Mouse (Mus musculus): ENCODE results near the gene Tmem88. TPM values are rescaled to one million over a fixed set of nuclear protein-coding genes. Genes with fewer than 3 reads are reported as not detected.

The Tmem88 gene
- total and polyA plus RNA-seq, 3 experiments: 10.8 to 86.3 (median 16.0) TPM

DNA sequence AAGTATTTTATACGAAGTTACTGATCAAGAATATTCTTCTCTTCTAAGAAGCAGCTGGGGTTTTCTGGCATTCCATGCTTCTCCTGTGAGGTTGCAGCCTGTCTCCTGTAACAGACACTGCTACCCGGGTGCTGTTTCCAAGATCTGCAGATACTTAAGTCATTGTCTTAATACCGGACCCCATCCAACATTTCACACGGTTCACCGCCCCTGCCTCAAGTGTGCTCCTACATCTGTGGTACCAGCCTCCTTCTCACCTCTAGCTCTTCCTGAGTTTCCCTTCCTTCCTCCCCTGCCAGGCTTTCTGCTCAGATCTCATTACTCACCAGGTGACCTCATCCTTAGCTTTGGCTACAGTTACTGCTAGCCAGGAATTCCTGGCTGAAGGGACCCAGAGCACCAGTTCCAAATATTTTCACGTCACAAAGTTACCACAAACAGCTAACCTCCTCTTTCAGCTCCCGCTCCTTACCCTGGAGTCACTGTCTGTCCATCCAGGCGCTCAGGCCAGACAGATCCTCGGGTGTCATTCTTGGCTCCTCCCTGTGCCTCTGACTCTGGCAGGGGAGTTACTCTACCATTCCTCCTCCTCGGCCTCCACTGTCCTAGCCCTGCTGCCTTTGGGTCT lies 15.4 kb downstream of the Tmem88 start:
- peak; percentile 51 for DNase-seq

- DNase-seq: no peak
These were observed 16.7 kb downstream of the Tmem88 start for GRCm38 (mm10) chr11:69381356-69381755.

GRCm38 (mm10) chr11:69379600-69379999 lies 18.4 kb downstream of the Tmem88 start:
- DNase-seq: no peak

GRCm38 (mm10) chr11:69377766-69378165 lies 20.3 kb downstream of the Tmem88 start:
- DNase-seq: no peak

DNA sequence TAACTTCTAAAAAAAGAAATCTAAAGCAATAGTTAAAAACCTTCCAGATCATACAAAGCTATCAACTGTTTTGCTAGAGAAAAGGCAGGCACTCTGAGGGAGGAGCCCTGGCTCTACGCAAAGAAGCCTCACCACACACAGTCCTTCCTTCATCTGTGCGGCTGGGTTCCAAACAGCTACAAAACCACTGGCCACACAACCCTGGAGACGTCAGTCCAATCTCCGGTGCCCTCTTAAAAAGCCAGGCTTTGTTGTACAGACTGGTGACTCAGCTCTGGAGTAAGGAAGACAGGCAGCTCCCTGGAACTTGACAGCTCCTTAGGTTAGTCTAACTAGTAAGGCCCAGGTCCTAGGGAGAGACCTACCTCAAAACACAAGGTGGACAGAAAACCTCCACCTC lies 22.4 kb downstream of the Tmem88 start:
- DNase-seq: no peak

GRCm38 (mm10) chr11:69373223-69373965 lies 24.6 kb downstream of the Tmem88 start:
- DNase-seq: no peak

- no peak for DNase-seq
These were observed 25.3 kb downstream of the Tmem88 start for GRCm38 (mm10) chr11:69372780-69373170.

GRCm38 (mm10) chr11:69372056-69372779 lies 25.8 kb downstream of the Tmem88 start:
- DNase-seq: peak; percentile 22

GRCm38 (mm10) chr11:69371601-69372000 lies 26.4 kb downstream of the Tmem88 start:
- no peak for DNase-seq

DNA sequence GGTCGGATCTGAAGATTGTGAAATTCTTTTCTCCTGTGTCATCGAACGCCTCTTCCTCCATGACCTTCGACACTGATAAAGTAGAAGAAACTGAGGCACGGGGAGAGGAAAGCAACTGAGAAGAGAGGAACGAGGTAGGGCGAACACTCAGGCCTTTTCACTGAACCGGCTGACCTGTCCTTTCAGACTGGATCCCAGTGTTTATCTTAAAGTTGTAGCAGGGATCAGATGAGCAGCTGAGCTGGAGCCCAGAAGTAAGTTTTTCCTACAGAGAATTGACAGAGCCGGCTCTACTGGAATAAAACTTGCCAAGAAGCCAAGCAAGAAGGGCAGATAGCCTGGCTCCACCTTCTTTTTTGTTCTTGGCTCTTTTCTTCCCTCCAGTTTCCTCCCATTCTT lies 27.2 kb downstream of the Tmem88 start:
- DNase-seq: peak; percentile 16

- no peak for DNase-seq
These were observed 27.8 kb downstream of the Tmem88 start for GRCm38 (mm10) chr11:69369990-69370816.

DNA sequence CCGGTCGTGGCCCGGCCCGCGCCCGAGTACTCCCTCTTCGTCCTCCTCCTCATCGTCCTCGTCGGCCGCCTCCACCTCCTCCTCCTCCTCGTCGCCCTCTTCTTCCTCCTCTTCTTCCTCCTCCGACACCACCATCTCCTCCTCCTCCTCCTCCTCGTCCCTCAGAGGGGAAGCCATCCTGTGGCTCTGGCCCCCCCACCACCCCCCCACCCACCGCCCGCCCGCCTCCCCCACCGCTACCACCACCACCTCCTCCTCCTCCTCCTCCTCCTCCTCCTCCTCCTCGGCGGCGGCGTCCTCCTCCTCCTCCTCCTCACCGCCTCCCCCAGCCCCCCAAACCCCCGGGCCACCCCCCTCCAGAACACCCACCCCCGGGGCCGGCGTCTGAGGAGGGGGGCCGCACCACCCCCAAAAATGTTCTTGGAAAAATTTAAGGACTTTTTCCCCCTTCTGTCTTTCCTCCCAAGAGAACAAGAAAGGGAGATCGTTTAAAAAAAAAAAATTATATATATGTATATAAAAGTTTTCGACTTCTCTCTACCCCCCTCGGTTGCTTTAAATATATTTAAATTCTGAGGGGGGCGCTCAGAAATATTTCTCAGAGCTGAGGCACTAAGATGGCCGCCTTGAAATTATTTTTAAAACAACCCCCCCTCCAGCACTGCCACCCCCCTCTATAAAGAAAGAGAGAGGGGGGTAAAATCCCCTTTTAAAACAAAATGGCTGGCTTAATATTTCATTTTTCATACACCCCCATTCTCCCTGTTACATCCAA lies 28.6 kb downstream of the Tmem88 start, which contains the start of gene Chd3:
Gene Chd3, minus strand, starts transcription at position 192 of the 775 bp plus-strand sequence.
- no peak for DNase-seq

DNA sequence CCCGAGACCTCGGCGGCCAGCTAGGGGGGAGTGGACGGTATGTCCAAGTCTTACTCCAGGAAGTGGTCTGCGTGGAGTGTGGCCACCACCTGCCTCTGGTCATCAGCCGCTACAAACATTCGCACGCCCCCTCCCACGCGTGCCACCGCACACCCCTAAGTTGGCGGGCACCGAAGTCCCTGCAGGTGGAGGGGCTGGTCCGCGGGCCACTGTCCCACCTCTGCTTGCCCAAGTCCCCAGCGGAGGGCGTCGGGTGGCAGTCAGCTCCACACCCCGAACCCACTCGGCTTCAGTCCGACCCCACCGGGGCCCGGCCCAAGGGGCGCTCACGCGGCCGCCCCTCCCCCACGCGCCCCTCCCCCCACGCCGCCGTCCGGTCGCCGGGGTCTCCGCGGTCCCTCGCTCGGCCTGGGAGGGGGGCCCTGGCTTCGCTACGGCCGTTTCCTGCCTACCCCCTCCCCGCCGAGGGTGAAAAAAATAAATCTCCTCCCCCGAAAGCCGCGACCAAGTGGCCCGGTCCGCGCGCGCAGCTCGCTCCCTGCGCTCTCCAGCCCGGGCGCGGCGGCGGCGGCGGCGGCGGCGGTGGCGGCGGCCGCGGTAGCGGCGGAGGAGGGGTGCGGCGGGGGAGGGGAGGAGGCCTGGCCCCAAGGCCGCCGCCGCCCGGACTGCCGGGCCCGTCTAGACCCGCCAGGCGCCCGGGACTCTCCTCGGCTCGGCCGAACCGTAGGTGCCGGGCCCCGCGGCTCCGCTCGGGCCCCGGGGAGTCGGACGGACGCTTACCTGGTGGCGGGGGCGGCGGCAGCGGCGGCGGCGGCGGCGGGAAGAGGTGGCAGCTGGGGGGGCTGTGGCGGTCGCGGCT lies 29.4 kb downstream of the Tmem88 start:
- DNase-seq: peak; percentile 73

GRCm38 (mm10) chr11:69367616-69368355 lies 30.2 kb downstream of the Tmem88 start:
- peak; percentile 61 for DNase-seq

DNA sequence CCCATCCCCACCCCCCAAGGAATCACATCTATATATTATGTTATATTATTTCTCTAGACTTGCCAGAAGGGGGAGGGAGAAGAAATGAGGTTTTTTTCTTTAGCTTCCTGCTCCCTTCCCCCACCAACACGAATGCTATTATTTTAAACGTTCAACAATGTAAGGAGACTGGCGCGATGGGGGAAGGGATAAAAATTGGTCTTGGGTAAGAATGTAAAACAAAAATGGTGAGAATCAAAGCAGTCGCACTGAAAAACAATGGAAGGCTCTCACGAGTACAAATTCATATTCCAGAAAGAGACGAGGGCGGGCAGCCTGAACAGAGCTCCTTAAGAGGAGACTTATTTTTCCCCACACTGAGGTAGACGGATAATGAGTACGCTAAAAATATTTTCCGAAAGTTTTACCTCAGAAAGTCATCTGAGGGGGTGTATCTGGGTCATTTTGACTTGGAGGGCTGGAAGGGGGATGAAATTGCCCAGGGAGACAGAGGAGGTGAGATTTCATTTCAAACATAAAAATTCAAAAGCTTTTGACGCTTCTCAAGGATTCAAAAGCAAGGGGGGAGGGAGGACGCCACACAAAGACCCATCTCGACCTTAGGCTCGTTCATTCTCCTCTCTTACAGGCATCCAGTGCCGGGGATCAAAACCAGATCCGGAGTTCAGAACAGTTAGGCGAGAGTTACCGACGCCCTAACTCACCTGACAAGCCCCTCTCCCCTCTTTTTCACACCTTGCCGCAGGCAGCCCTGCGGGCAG lies 31.0 kb downstream of the Tmem88 start:
- DNase-seq: peak; percentile 50

DNA sequence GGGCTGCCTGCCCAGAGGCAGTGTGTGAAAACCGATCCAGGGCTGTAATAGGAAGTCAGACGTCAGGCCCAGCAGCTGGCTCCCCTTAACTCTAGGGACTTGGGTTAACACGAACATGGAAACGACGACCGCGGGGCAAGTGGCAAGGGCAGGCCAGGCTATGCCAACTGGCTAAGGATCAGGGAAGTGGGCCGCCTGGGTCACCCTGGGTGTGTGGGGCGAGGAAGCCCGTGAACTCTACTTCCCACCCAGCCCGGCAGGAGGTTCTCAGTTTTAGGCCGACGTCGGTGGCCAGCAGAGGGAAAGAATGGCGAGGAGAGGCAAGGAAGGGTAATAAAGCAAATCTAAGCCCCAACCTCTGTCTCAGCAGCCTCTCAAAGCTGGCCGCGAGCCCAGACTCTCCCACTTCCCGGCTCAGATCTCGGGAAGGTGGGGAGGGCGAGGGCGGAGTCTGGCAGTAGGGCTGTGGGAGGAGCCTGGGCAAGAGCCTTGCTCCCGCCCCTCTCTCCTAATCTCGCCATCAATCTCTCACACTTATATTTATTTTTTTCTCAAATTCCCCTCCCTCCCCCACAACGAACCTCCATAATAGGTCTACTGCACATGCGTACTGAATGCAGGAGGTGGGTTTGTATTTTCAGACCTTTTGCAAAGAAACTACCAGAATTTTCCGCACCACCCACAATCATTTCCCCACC lies 31.7 kb downstream of the Tmem88 start:
- DNase-seq: peak; percentile 97

GRCm38 (mm10) chr11:69365722-69366121 lies 32.3 kb downstream of the Tmem88 start:
- no peak for DNase-seq

GRCm38 (mm10) chr11:69364910-69365309 lies 33.1 kb downstream of the Tmem88 start:
- peak; percentile 96 for DNase-seq
